Mouse (Mus musculus) CH12.LX (cell line): ENCODE measurements around the gene Cs.

Source experiments
- CTCF ChIP-seq, 2 experiments: IDR thresholded peaks in 1 of 2; conservative IDR thresholded peaks in 1 of 2; 2 replicates each; pipeline ENCODE4 v1.5.1; 2011 to 2012; ENCODE audit warnings: low read depth in 2 of 2, low read length in 2 of 2, improper control_type of control experiment in 1 of 2, inconsistent platforms in 1 of 2, mild to moderate bottlenecking in 1 of 2, moderate library complexity in 1 of 2
- EP300 ChIP-seq: IDR thresholded peaks from 2 replicates; pipeline ENCODE4 v1.6.1; 2011; ENCODE audit warnings: low read length, improper control_type of control experiment
- MAZ ChIP-seq: IDR thresholded peaks from 2 replicates; pipeline ENCODE4 v1.6.1; 2012; ENCODE audit warnings: low read depth, mild to moderate bottlenecking, inconsistent platforms, low read length, improper control_type of control experiment, moderate library complexity
- NELFE ChIP-seq: IDR thresholded peaks from 2 replicates; pipeline ENCODE4 v1.6.1; 2011; ENCODE audit warnings: low read depth, low read length, improper control_type of control experiment
- POLR2A ChIP-seq: IDR thresholded peaks from 2 replicates; pipeline ENCODE4 v1.6.1; 2011; ENCODE audit warnings: low read depth, mild to moderate bottlenecking, improper control_type of control experiment, low read length
- UBTF ChIP-seq: IDR thresholded peaks from 2 replicates; pipeline ENCODE4 v1.6.1; 2012; ENCODE audit warnings: low read depth, mild to moderate bottlenecking, inconsistent platforms, low read length, improper control_type of control experiment, moderate library complexity
- USF1 ChIP-seq: IDR thresholded peaks from 2 replicates; pipeline ENCODE4 v1.6.1; 2014; ENCODE audit warnings: low read depth, mild to moderate bottlenecking, inconsistent platforms, low read length, improper control_type of control experiment
- USF2 ChIP-seq: conservative IDR thresholded peaks from 2 replicates; pipeline ENCODE4 v1.6.1; 2011; ENCODE audit warnings: low read depth, low read length, improper control_type of control experiment
- ZNF384 ChIP-seq: IDR thresholded peaks from 2 replicates; pipeline ENCODE4 v1.6.1; 2012; ENCODE audit warnings: low read depth, low read length, improper control_type of control experiment, inconsistent platforms

GRCm38 (mm10) chr10:128412055-128412381, 74.5 kb downstream of the Cs start:
- TF ChIP-seq NELFE (no peak), UBTF (no peak), USF1 (no peak), EP300 (no peak), POLR2A (no peak), ZNF384 (no peak), CTCF (conservative IDR thresholded peaks at IDR 0.05 in 1 of 2, IDR thresholded peaks at IDR 0.05 in 1 of 2; ENCODE audit: low read depth in 2 of 2, low read length in 2 of 2) (no peak), MAZ (no peak), USF2 (no peak)
